Mouse (Mus musculus) adrenal gland, postnatal 14 days (tissue): ENCODE measurements around the gene Fbxl8. TPM values are rescaled to one million over a fixed set of nuclear protein-coding genes. Genes with fewer than 3 reads are reported as not detected.
A peak's percentile ranks its signal among the peaks of the same experiment; 100 is the strongest.

Experiments
- DNase-seq: peaks from one replicate; pipeline ENCODE4 v3.0.0; 2021; ENCODE audit warnings: mixed read lengths
- total RNA-seq: library from RNA; stranded (reverse); gene quantifications from 2 replicates; pipeline ENCODE4 v1.2.3, GENCODE M21; 2021

Gene Fbxl8
- total RNA-seq, 1 experiment from 2014 or later, result 3.3 TPM

DNA sequence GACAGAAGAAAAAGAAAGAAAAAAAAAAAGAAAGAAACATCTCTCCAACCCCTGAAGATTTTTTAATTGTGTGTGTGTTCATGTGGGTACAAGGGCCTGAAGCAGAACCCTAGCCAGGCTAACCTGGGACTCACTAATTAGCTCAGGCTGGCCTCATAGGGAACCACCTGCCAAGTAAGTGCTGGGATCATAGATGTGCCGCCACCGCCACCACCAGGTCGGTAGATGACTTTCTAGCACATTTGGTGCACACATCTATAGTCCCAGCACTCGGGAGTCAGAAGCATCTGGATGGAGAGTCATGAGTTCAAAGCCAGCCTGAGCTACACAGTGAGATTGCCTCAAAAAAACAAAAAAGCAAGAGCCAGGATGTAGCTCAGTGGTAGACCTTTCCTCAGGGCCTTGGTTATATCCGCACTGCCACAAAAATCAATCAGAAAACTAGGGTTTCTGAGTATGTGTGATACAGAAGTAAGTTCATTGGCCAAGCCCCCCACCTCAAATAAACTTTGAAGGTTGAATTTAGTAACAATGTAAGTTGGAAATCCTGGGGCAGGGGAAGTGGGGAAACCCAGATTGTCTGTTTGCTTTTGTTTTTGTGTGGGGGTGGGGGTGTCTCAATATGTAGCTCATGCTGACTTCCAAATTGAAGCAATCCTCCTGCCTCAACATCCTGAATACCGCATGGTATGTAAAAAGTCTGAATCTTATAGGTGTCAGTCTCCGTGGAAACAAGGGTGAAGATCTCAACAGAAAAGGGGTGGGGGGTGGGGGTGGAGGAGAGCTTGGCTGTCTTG is 6.9 kb upstream of the Fbxl8 start:
- DNase-seq, result no peak

- DNase-seq, result peak; percentile 21
Measured at GRCm38 (mm10) chr8:105258911-105259720, 5.3 kb upstream of the Fbxl8 start.

GRCm38 (mm10) chr8:105259721-105260320 is 4.6 kb upstream of the Fbxl8 start:
- peak; percentile 90 for DNase-seq

GRCm38 (mm10) chr8:105260371-105261099 is 3.9 kb upstream of the Fbxl8 start:
- no peak for DNase-seq

- DNase-seq, result no peak
Measured at GRCm38 (mm10) chr8:105261326-105261980, 3.0 kb upstream of the Fbxl8 start.

DNA sequence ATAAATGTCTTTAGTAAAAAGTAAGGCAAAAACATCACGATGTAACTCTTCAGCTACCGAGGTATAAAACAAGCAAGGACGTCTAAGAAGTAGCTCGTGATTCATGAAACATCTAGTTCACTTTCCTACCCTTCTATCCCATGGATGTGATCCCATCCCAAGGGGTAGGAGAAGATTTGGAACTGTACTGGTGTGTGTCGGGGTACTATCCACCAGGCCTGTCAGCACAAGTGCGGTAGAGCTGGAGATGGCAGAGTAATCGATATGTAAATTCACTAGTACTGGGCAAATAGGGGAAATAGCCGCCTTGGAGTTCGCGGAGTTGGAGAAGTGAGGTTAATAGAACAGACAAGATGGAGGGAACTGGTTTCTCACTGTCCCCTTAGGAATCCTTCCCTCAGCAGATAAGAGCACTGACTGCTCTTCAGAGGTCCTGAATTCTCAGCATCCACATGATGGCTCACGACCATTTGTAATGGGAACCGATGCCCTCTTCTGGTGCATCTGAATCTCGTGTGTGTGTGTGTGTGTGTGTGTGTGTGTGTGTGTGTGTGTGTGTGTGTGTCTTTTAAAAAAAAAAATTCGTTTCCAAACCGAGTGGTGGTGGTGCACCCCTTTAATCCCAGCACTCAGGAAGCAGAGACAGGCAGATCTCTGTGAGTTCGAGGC is 1.1 kb upstream of the Fbxl8 start:
- no peak for DNase-seq

DNA sequence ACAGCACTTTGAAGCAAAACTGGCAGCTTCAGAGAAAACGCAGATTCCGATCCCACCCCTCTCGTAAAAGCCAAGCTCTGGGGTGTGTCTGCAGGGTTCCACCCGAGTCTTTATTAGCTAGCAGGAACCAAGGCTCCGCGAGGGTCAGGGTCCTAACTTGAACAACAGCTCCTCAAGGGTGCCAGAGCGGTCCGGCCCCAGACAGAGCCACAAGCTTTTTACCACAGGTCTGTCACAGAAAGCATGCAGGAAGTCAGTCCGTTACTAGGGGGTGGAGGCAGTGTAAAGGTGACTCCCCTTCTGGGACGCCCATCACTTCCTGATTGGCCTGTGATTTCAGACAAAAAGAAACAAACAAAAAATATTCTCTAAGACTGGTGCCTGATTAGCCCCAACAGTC is 680 bp downstream of the Fbxl8 start:
- no peak for DNase-seq

DNA sequence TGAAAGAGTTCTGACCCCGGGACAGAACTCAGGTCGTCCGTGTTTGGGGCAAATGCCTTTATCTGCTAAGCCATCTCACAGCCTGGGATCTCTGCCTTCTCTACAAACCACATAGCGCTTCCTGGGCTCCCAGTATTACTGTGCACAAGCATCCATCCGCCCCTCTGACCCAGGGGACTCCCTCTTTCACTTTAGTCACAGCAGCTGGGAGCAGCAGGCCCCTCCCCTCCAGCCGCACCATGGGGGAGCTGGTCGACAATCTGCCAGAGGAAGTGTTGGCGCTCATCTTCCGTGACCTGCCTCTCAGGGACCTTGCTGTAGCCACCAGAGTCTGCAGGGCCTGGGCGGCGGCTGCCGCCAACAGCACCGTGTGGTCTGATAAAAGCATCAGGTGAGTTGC is 2.3 kb downstream of the Fbxl8 start:
- no peak for DNase-seq

DNA sequence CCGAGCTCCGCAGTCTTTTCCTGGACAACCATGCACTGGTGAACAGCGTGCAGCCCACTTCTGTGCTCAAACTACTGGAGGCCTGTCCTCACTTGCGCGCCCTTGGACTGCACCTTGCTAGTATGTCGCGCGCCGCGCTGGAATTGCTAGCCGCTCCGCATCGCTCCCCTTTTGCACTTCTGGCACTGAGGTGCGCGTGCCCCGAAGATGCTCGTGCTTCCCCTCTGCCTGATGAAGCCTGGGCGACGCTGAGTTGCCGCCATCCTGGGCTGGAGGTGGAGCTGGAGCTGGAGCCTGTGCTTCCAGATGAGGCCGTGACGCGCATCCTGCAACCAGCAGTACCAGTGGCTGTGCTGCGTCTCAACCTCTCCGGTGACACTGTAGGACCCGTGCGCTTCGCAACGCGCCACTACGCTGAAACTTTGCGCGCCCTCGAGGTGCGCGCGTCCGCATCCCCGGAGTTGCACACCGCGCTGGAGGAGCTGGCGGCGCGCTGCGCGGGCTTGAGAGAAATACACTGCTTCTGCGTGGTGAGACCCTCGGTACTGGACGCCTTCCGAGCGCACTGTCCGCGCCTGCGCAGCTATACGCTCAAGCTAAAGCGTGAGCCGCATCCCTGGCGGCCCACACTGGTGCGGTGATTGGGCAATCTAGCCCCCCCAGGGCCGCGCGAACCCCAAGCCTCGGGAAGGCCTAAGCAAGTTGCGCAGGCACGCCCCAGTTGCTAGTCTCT is 4.1 kb downstream of the Fbxl8 start:
- peak; percentile 47 for DNase-seq

- peak; percentile 46 for DNase-seq
Measured at GRCm38 (mm10) chr8:105269075-105269458, 4.6 kb downstream of the Fbxl8 start.

- DNase-seq, result peak; percentile 78
Measured at GRCm38 (mm10) chr8:105269461-105269947, 5.1 kb downstream of the Fbxl8 start, which contains the start of gene Hsf4. TSS of gene Hsf4 (plus strand) at chr8:105269801.

- no peak for DNase-seq
Measured at GRCm38 (mm10) chr8:105270101-105270915, 5.9 kb downstream of the Fbxl8 start.

DNA sequence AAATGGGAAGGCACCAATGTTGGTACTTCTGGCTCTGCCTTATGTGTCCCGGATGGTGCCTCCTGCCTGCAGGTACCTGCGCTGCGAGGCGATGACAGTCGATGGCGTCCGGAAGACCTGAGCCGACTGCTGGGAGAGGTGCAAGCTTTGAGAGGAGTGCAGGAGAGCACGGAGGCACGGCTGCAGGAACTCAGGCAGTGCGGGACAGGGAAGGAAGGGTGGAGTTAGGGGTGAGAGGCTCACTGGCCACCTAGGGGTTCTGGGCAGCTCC is 6.4 kb downstream of the Fbxl8 start:
- no peak for DNase-seq

DNA sequence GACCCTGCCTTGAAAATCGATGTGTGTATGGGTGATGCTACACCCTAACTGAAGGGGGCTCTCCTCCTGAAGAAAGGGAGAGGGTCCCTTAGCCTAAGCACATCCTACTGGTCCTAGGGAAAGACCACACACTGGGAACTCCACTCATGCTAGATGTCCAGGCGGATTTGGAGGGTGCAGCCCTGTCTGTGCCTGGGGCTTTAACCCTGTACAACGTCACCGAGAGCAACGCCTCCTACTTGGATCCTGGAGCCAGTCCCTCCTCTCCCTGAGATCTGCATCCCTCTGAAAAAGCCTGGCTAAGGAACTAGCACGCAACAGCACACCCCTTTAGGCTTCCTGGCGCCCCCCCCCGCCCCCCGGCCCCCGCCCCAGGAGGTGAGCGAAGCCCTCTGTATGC is 10.9 kb downstream of the Fbxl8 start:
- DNase-seq, result no peak

DNA sequence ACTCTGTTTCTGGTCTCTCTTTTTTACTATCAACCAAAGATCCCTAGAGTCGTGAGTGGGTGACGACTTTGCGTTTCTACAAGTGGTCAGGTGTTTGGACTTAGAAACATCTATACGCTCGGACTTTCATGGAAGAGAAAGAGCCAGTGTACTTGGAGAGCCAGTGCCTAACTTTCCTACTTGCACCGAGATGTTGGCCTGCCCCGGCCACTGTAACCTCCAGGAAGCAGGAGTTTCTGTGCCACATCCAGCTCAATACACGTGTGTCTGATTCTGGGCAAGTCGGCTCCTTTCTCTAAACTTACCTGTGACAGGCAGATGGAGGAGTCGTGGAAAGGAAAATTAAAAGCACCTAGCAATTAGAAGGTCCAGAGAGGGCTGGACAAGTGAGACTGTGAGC is 11.4 kb downstream of the Fbxl8 start, which contains the start of gene Nol3:
Nol3 (plus strand) TSS at position 301 of the 400 bp plus-strand sequence.
- no peak for DNase-seq

DNA sequence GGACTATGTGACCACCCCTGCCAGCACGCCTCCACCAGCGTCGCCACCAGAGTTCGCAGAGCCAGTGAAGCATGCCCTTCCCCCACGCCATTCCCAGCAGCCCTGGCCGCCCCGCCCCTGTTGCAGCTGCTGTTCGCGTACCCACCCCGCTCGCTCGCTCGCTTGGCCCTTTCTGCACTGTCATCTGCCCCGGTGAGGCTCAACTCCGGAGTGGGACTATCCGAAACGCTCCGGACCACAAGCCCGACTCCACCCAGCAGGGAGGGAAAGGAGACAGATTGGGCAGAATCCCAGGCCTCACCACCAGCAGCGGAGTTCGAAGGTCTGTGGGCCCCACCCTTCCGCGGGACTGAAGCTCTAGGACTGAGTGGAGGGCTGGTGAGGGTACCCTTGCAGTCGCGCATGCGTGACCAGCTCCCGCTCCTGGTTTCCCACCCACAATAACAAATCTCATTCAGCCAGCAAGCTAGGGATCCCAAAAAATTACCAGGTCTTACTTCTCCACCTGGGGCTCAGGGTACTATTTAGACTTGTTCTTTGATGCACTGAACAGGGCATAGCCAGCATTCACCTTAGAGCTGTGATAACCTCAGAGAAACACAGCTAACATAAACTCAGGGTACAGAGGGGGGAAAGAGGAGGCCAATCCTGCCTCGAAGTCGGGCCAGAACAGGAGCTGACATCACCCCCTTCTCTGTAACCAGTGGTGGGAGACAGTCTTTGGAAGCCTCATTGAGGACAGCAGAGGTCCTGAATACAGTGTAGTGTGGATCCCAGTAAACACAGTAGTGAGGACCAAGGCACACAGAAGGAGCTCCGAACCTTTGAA is 12.1 kb downstream of the Fbxl8 start:
- DNase-seq, result peak; percentile 70

DNA sequence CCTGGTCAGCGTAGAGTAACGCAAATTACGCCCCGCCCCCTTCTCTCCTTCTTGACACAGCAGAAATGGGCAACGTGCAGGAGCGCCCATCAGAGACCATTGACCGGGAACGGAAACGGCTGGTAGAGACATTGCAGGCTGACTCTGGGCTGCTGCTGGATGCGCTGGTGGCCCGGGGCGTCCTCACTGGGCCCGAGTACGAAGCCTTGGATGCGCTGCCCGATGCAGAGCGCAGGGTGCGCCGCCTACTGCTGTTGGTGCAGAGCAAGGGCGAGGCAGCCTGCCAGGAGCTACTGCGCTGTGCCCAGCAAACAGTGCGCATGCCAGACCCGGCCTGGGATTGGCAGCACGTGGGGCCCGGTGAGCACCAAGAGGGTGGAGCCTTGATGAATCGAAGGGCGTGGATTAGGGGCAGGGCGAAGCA is 14.5 kb downstream of the Fbxl8 start:
- DNase-seq, result peak; percentile 94

GRCm38 (mm10) chr8:105280567-105280966 is 16.1 kb downstream of the Fbxl8 start:
- DNase-seq, result no peak

DNA sequence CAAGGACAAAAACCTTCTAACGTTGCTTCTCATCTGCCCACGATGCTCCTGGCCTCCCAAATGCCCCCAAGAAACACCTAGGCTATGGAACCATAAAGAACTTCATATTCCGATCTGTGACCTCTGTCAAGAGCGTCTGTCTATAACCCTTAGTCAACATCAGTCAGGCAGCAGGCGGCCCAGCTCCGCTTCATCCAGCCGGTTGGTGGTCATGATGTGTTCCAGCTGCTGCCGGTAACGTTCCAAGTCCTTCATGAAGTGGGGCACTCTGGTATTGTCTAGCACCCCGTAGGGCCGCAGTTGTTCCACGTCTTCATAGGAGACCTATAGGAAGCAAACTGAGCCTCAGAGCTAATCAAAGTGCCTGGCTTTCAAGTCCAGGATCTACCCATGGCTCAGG is 17.4 kb downstream of the Fbxl8 start:
- DNase-seq, result no peak
